Mouse (Mus musculus): Measurements from ENCODE around the gene Tpbpb. TPM values are rescaled to one million over a fixed set of nuclear protein-coding genes. Genes with fewer than 3 reads are reported as not detected.
"Not testable (repeated sequence)": the region's sequence is repeated elsewhere in the genome, so short reads cannot be mapped to it uniquely, and the experiment has no call there.

The Tpbpb gene
- total RNA-seq (2014; rRNA removed) (not detected in 2 replicates), polyA plus RNA-seq (2015; fragmentation: Nextera tagmentation; extraction: Ambion mirVana) (not detected in 2 replicates)

GRCm38 (mm10) chr13:60904780-60905179 is at the start of gene Tpbpb:
Tpbpb (minus strand) TSS chr13:60904880.
- H3K9me3 ChIP-seq (ENCODE audit: low read length); ATAC-seq; DNase-seq; H3K36me3 ChIP-seq (ENCODE audit: insufficient read depth); H3K9ac ChIP-seq; H3K4me1 ChIP-seq (ENCODE audit: insufficient read depth); H3K4me3 ChIP-seq (ENCODE audit: low read depth, low read length); H3K27me3 ChIP-seq (ENCODE audit: insufficient read depth, low read length); H3K27ac ChIP-seq (ENCODE audit: low read depth, low read length); H3K4me2 ChIP-seq (ENCODE audit: low read depth): not testable (repeated sequence)
- WGBS = 87% methylated on average over 2 of the region's 2 CpGs

- ATAC-seq, DNase-seq: not testable (repeated sequence)
These were observed 37.2 kb upstream of the Tpbpb start, which contains the start of gene Tpbpa for GRCm38 (mm10) chr13:60941884-60942283. Tpbpa (minus strand) TSS chr13:60941984.

GRCm38 (mm10) chr13:60936500-60936901 is 31.8 kb upstream of the Tpbpb start, which contains the start of the genes Gm49391 and Ctla2a:
Gm49391 (minus strand) TSS chr13:60936571.
Ctla2a (minus strand) TSS chr13:60936625.
- Histone ChIP-seq H3K4me1 (ENCODE audit: insufficient read depth) (no peaks in the 10 kb centered on the region), H3K4me2 (ENCODE audit: low read depth) (no peak within 1 kb of the TSS), H3K4me3 (ENCODE audit: low read depth, low read length) (no peak within 1 kb of the TSS), H3K36me3 (ENCODE audit: insufficient read depth) (no peaks in the 10 kb centered on the region), H3K27ac (ENCODE audit: low read depth, low read length) (no peak within 1 kb of the TSS), H3K9ac (no peak within 1 kb of the TSS), H3K27me3 (ENCODE audit: insufficient read depth, low read length) (no peaks in the 10 kb centered on the region), H3K9me3 (ENCODE audit: low read length) (no peaks in the 10 kb centered on the region)
- DNase-seq (no peak), ATAC-seq (no peak)
- TF ChIP-seq CTCF (IDR thresholded peaks at IDR 0.05; ENCODE audit: low read depth) = no peak
- 73% methylated on average over 5 of the region's 5 CpGs for WGBS

More at GRCm38 (mm10) chr13:60941884-60942283, 37.2 kb upstream of the Tpbpb start, which contains the start of gene Tpbpa:
- H3K27me3 ChIP-seq (ENCODE audit: insufficient read depth, low read length); H3K36me3 ChIP-seq (ENCODE audit: insufficient read depth); H3K9ac ChIP-seq; H3K4me3 ChIP-seq (ENCODE audit: low read depth, low read length); H3K4me1 ChIP-seq (ENCODE audit: insufficient read depth); H3K4me2 ChIP-seq (ENCODE audit: low read depth); H3K9me3 ChIP-seq (ENCODE audit: low read length); H3K27ac ChIP-seq (ENCODE audit: low read depth, low read length): not testable (repeated sequence)
- WGBS = 71% methylated on average over 3 of the region's 3 CpGs

GRCm38 (mm10) chr13:60935490-60935889 is 30.8 kb upstream of the Tpbpb start, which contains the start of gene Gm49393:
Gm49393 (minus strand) TSS chr13:60935590.
- not testable (repeated sequence) for DNase-seq; ATAC-seq; H3K27ac ChIP-seq (ENCODE audit: low read depth, low read length); H3K4me2 ChIP-seq (ENCODE audit: low read depth); H3K9me3 ChIP-seq (ENCODE audit: low read length); H3K4me1 ChIP-seq (ENCODE audit: insufficient read depth); H3K36me3 ChIP-seq (ENCODE audit: insufficient read depth); H3K4me3 ChIP-seq (ENCODE audit: low read depth, low read length); H3K27me3 ChIP-seq (ENCODE audit: insufficient read depth, low read length); H3K9ac ChIP-seq
- WGBS = 69% methylated on average over 2 of the region's 2 CpGs

GRCm38 (mm10) chr13:60897328-60897727 is 7.4 kb downstream of the Tpbpb start, which contains the start of gene Ctla2b:
Ctla2b (minus strand) TSS chr13:60897447.
- ATAC-seq (no peak), DNase-seq (no peak)
- no peak for TF ChIP-seq CTCF (IDR thresholded peaks at IDR 0.05; ENCODE audit: low read depth)
- no peak within 1 kb of the TSS for H3K4me3 ChIP-seq (ENCODE audit: low read depth, low read length)
- H3K4me1 ChIP-seq (ENCODE audit: insufficient read depth) = no peaks in the 10 kb centered on the region
- no peak within 1 kb of the TSS for H3K4me2 ChIP-seq (ENCODE audit: low read depth)
- H3K36me3 ChIP-seq (ENCODE audit: insufficient read depth) = no peaks in the 10 kb centered on the region
- WGBS = 83% methylated on average over 3 of the region's 3 CpGs
- H3K9ac ChIP-seq = no peak within 1 kb of the TSS
- H3K27ac ChIP-seq (ENCODE audit: low read depth, low read length) = no peak within 1 kb of the TSS
- H3K9me3 ChIP-seq (ENCODE audit: low read length) = 0 out of 2 replicates have a peak, but pooled peaks cover 3% of the 10 kb centered on the region
- H3K27me3 ChIP-seq (ENCODE audit: insufficient read depth, low read length) = no peaks in the 10 kb centered on the region

- not testable (repeated sequence) for H3K9ac ChIP-seq; H3K4me2 ChIP-seq (ENCODE audit: low read depth); H3K4me3 ChIP-seq (ENCODE audit: low read depth, low read length); H3K4me1 ChIP-seq (ENCODE audit: insufficient read depth); H3K27ac ChIP-seq (ENCODE audit: low read depth, low read length); H3K9me3 ChIP-seq (ENCODE audit: low read length); H3K27me3 ChIP-seq (ENCODE audit: insufficient read depth, low read length); ATAC-seq; DNase-seq; H3K36me3 ChIP-seq (ENCODE audit: insufficient read depth)
- WGBS = 84% methylated on average over 8 of the region's 8 CpGs
These were observed 7.9 kb downstream of the Tpbpb start, which contains the start of gene Gm49392 for GRCm38 (mm10) chr13:60896794-60897193. Gm49392 (minus strand) TSS chr13:60896894.

- Histone ChIP-seq H3K4me2 (ENCODE audit: low read depth) (no peak overlapping the region), H3K9ac (no peak overlapping the region), H3K4me3 (ENCODE audit: low read depth, low read length) (no peak overlapping the region), H3K27me3 (ENCODE audit: insufficient read depth, low read length) (no peaks in the 10 kb centered on the region), H3K4me1 (ENCODE audit: insufficient read depth) (no peaks in the 10 kb centered on the region), H3K9me3 (ENCODE audit: low read length) (0 out of 2 replicates have a peak, but pooled peaks cover 3% of the 10 kb centered on the region), H3K27ac (ENCODE audit: low read depth, low read length) (no peak overlapping the region), H3K36me3 (ENCODE audit: insufficient read depth) (no peaks in the 10 kb centered on the region)
- ATAC-seq (no peak), DNase-seq (no peak)
- TF ChIP-seq CTCF (IDR thresholded peaks at IDR 0.05; ENCODE audit: low read depth) = no peak
These were observed 9.1 kb downstream of the Tpbpb start for GRCm38 (mm10) chr13:60895406-60896160.
